Mouse (Mus musculus): ENCODE data around the gene Cdc42bpb. TPM values are rescaled to one million over a fixed set of nuclear protein-coding genes. Genes with fewer than 3 reads are reported as not detected.
A peak's percentile ranks its signal among the peaks of the same experiment; 100 is the strongest.

Gene Cdc42bpb
- total RNA-seq, 2 experiments from 2014 or later = 130 to 138 TPM

DNA sequence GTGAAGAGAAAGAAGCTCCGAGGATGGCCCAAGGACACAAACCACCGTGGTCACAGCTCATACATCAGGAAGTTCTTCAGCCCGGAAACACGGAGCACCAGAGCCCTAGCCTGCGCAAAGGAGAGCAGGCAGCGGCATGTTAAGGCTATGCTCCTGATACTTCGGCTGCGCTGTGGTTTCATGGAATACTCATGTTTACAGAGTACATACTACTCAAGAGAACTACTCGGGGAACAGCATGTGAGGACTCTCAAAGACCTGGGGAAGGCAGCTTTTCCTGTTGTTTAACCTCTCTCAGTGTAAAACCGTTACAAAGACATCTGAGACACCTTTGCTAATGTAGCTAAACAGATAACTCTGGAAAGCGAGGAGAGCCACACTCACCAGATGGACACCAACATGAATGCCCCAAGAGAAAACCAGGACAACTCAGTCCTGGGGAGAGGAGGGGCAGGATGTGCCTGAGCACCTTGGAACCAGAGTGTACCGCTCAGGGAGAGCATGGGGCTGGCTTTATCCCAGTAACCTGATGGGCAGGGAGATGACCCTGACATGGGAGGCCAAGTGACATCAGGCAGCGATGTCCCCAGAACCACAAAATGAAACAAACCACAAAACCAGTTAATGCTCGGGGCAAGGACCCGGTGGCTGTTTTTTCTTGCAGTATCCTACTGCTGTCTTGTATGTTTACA is 27.8 kb downstream of the Cdc42bpb start:
- DNase-seq (ENCODE audit: low spot score in 2 of 2) = no peak

DNA sequence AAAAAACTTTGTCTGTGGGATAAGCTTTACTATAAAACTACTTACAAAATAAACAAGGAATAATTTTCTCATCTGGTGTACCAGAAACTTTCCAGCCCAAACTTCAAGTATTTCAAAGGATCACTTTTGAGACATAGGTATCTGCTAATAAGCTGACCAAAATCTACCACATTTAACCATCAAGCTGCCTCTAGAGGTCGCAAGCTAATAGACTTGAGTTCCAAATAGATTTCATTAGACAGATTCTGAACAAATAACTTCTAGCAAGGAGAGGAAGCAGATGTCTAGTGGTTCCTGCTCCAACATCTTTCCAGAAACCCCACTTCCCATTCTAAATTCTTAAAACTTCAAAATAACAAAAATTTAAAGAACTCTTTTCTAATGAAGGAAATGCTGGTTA is 33.6 kb downstream of the Cdc42bpb start:
- DNase-seq (ENCODE audit: low spot score in 2 of 2) = no peak

DNA sequence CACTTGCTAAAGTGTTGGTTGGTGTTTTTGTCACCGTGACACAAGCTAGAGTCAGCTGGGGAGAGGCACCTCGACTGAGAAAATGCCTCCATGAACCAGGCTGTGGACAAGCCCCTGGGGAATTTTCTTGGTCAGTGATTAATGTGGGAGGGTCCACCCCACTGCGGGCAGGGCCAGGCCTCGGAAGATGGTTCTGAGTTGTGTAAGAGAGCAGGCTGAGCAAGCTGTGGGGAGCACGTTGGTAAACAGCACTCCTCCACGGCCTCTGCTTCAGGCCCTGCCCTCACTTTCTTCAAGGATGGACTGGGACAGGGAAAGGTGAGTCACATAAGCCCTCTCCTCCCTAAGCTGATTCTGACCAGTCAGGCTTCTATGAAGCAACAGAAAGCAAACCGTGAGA is 36.8 kb downstream of the Cdc42bpb start:
- DNase-seq (ENCODE audit: low spot score in 2 of 2) = no peak

DNA sequence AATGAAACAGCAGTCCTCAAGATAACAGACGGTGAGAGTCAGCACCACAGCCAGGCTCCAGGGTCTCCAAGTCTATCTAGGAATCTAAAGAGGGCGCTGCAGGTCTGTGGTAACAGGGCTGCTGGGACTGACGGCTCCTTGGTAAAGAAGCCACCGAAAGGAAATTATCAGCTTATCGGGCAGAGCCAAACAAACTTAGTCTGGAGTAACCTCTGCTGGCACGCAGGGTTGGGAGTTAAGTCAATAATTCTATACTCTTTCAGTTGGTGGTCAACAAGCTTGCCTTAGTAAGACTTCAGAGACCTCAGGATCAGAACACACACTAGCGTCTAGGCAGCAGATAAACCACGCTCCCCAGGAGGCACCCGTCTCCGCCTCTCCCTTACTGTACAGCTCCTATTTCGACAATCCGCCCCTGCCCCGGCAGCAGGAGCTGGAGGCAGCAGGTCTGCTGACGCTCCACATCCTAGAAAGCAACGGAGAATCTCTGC is 39.6 kb downstream of the Cdc42bpb start:
- peak; percentile 32 to 59 for DNase-seq (ENCODE audit: low spot score in 2 of 2)

DNA sequence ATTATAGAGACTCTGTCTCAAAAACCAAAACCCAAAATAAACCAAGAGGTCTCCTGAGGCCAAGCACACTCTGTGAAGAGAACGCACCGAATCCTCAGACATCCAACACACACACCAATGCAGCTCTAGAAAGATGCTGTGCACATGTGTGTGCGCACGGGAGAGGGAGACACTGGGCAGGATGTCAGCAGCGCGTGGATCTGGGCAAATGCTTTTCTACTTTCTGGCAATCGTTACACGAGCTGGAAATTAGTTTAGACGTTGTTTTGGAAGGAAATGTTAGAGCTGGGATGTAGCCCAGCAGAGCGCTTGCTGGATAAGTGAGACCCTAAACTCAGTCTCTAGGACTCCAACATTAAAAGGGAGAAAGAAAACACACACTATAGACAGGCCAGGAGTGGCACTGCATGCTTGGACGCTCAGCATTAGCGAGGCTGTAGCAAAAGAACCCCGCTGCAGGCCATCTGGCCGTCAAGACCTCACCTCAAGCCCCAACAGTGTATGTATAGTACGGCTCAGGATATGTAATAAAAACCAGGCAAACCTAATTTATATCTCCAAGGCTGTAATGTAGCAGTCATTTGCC is 44.4 kb downstream of the Cdc42bpb start:
- no peak for DNase-seq (ENCODE audit: low spot score in 2 of 2)

DNA sequence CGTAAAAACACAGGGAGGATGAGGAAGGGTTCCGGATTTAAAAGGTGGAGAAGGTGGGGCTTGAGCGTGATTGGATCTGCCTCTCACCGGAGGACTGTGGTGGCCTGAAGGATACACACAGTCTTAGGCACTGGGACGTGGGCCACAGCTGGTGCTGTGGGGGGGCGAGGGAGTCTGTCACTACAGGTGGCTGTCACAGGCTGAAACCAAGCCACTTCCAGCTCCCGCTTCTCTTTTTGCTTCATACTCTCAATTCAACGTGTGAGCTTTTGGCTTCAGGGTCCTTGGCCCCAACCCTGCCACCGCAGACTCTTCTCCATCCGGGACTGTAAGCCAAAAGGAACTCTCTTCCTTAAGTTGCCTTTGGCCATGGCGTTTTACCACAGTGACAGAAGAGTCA is 45.1 kb downstream of the Cdc42bpb start:
- no peak for DNase-seq (ENCODE audit: low spot score in 2 of 2)

DNA sequence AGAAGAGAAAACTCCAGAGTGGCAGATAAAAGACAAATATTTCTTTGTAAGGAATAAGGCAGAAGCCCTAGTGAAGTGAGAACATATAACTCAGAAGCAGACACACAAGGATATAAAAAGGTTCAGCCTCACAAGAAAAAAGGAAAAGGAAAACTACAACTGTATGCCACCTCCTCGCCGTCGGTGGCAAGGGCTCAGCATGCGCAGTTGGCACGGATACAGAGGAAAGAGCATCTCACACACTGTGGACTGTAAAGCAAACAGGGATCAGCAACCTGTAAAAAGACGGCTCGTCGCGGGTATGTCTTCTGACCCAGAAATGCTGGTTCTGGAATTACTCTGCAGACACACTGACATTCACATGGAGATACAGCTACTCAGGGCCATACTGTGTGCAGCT is 45.9 kb downstream of the Cdc42bpb start:
- peak in 1 of 2 experiments; percentile 40 for DNase-seq (ENCODE audit: low spot score in 2 of 2)

DNA sequence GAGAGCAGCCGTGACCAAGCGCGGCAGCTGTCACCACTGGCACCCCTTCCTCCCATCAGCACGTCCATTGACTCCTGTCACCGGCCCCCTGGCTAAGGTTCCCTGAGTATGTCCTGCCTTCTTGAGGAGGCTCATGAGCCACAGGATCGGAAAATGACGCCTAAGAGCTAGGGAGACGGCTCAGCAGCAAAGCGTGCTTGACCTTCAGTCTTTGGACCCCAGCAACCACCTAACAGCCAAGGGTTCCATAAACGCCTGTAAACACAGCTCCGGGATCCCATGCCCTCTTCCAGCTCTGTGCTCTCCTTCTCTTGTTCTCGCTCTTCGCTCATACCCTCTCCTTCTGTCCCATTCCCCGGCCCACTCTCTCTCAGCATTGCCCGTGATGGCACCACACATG is 48.2 kb downstream of the Cdc42bpb start:
- DNase-seq (ENCODE audit: low spot score in 2 of 2) = no peak

DNA sequence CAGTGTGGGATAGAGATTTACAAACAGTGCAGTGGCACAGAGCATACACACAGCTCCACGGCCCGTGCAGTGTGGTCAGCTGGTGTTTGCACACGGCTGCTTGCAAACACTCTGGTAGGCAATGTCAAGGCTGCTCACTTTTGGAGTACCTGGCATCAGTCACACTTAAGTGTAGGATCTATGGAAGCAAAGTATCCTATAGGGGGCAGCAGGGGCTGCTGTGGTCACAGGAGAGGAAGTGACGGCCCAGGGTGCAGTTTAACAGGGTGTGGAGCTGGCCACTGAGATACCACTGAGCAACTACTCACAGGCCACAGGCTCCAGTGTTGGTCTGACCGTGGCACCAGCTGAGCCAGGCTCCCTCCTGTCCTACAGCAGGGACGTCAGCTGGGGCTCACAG is 49.2 kb downstream of the Cdc42bpb start:
- no peak for DNase-seq (ENCODE audit: low spot score in 2 of 2)

DNA sequence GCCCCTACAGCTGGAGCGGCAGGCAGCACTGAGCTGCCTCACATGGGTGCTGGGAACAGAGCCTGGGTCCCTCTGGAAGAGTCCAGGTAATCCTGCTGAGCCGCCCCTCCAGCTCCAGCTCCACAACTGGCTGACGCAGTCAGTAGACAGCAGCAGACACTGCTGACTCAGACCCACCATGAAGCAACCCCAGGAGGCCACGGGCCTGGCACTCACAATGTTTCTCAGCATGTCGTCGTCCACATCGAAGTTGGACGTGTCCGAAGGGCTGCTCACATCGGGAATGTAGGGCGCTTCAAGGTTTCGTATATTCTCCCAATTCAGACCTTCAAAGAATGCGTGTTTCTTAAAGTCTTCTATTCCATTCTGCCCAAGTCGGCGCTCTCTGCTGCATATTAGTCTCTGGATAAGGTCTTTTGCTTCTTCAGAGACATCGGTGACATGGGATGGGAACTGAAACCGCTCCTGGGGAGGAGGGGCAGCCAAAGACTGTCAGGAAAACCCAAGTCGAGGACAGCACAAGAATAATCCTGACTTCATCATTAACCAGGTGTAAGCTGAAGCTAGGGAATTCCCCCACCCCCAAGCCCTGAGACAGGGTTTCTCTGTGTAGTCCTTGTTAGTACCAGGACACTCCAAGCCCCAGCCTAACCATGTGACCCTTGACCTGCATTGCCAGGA is 51.6 kb downstream of the Cdc42bpb start:
- DNase-seq (ENCODE audit: low spot score in 2 of 2) = no peak

DNA sequence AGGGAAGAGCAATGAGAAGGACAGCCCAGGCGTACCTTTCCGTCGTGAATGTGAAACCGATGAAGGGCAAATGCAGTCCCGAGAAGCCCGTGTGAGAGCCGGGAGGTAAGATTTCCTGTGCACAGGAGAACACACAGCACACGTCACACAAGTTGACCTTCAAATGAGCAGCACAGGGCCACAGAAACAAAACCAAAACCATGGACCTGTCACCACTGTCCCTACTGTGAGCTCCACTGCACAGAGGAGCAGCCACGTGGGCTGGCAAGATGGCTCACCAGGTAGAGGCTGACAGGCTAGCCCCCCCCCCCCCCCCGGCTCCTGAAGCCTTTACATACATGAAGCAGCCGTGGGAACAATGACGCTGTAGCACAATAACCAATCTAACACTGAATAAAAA is 52.6 kb downstream of the Cdc42bpb start:
- DNase-seq (ENCODE audit: low spot score in 2 of 2) = no peak

DNA sequence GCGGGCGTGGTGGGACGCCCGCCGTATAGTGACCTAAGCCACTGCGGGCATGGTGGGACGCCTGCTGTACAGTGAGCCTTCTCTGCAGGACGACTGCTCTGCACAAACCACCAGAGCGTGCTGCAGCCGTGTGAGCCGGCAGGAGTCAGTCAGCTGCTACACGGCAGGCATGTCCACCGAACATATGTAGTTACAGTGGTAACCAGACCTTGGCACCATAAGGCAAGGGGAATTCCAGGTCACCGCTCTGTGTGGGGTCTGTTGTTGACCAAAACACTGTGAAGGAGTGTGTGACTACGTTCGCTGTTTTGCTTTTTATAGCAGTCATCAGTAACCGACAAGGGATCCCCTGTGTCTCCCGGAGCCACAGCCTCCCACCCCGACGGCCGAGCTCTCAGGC is 53.0 kb downstream of the Cdc42bpb start:
- DNase-seq (ENCODE audit: low spot score in 2 of 2) = no peak

DNA sequence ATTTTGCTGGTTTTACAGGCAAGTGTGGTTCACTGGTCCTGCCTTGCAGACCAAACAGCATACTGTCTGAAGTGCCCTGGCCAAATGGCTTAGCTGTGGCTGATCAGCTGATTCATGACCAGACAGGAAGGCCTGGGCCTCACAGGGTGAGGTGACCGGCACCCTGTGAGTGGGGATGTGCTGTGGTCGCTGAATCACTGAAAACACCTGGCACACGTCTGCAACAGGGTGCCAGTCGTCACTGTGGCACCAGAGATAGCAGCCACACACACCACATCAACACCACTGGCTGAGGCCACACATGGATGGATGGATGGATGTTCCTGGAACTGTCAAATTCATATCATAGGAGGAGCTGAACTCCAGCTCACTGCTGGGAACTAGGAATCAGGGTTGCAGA is 54.1 kb downstream of the Cdc42bpb start:
- DNase-seq (ENCODE audit: low spot score in 2 of 2) = no peak

DNA sequence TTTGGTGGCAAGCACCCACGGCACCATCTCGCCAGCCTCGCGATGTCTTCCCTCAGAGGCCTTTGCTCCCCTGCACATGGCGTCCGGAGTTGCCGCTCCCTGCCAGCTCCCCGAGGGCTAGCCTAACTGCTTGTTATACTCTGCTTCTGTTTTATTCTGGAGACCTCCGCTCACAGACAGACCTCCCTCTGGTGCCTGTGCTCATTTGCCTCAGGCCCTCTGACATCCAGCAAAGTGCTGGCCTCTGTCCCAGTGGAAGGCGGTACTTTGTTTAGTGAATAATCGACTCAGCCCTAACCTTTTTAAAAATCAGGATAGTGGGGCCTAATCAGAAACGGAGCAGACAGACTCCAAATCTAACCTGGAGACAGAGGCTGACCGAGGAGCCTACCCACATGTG is 55.7 kb downstream of the Cdc42bpb start:
- no peak for DNase-seq (ENCODE audit: low spot score in 2 of 2)

DNA sequence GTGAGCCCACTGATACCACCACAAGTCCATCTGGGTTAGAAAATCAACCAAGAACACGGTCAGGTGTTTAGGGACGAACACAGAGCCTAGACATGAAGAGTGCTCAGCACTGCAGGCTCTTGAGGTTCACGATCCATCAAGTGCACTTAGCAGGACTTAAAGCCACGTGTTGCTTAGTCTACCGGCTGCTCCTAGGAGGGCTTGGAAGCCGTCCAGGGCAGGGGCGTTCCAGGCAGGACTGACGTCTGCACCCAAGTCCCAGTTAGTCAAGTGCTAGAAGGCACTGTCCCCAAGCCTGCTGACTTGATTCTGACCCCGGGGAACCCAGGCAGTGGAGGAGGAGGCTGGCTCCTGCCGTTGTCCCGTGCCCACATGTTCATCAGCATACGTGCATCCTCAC is 57.0 kb downstream of the Cdc42bpb start:
- DNase-seq (ENCODE audit: low spot score in 2 of 2) = no peak

DNA sequence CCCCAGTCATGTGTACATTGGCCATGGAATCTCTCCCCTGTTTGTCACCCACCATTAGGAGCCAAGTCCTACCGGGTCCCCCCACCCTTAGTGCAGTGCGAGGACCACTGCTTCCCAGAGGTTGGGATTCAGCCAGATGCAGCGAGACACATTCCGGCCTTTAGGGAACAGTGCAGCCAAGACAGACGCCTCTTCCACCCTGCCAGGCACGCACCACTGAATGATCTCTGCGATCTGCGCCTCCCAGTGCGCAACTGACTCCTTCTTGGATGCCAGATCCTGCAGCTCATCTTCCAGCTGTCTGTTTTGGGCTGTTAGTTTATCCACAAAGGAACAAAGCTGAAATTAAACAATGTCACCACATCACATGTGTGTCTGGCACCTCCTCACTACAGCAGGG is 59.8 kb downstream of the Cdc42bpb start:
- DNase-seq (ENCODE audit: low spot score in 2 of 2) = no peak

DNA sequence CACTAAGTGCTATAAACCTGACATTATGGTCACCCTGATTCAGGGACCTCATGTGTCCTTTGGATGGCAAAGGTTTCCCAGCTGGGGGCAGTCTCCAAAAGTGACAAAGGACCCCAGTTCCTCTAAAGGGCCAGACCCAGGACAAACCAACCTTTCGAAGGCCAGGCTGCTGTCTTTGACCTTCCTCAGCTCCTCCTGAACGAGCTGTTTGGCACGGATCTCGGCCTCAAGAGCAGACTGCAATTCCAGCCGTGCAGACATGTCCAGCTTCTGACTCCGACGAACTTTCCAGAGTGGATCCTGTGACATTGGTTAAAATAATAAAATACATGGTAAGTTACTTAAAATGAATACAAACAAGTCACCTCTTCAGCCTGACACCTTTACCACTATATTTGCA is 63.2 kb downstream of the Cdc42bpb start:
- no peak for DNase-seq (ENCODE audit: low spot score in 2 of 2)

DNA sequence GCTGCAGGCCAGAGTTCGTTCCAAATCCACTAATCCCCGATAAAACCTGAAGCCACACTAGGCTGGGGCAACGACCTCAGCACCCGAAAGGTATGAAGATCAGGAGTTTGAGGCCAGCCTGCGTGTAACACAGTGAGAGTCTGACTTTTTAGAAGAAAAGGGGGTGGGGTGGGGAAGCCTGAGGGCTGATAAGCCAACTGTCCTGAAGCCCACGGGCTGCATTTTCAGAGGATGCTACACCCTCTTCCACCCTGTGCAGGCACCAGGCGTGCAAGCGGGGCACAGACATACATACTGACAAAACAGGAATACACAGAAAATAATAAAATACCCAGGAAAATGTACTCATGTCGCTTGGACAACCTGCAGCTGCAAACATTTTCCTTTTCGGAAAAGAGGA is 65.7 kb downstream of the Cdc42bpb start:
- no peak for DNase-seq (ENCODE audit: low spot score in 2 of 2)

DNA sequence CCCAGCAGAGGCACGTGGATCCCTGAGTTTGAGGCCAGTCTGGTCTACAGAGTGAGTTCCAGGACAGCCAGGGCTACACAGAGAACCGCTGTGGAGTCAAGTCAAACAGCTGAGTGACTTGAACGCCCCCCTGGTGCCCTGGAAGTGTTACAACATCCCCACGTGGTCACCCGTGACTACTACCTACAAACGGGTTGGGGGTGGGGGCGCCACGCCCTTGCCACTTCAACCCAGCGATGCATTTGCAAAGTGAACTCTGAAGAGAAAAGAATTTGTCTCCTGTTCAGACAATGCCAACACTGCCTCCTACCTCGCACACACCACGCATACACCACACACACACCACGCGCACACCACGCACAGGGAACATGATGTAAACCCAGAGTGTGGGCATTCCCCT is 67.6 kb downstream of the Cdc42bpb start:
- no peak for DNase-seq (ENCODE audit: low spot score in 2 of 2)

DNA sequence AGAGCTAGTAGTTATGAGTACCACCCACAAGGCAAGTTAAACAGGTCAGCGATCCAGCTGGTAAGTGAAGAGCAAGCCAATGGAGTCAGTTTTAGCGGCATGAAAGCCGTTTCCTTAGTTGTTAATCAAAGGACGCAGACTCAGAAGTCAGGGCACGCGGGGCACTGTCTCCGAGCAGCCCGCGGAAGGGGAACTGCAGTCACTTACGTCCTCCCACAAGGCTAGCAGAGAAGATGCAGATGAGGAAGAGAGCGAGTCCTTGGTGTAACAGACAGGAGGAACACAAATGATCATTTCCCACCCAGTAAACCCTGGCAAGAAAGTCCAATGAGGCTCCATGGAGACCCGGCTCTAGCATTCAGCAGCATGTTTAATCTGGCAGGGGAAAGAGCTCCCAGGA is 68.3 kb downstream of the Cdc42bpb start:
- DNase-seq (ENCODE audit: low spot score in 2 of 2) = no peak

DNA sequence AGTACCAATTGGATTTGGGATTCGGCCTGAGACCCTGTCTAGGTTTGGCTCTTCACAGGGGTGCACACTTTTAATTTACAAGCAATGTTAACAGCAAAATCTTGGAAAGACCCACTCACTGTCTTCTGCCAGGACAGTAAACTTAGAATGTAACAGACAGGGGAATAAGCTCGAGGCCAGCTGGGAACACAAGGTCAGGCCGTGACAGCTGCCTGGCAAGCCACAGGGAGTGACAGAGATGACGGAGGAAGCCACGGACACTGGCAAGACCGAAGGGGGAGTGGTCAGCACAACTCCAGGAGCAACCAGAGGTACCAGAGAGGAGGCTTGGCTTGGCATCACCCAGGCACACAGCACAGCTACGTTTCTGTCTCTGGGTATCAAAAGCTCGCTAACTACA is 70.7 kb downstream of the Cdc42bpb start:
- DNase-seq (ENCODE audit: low spot score in 2 of 2) = no peak

DNA sequence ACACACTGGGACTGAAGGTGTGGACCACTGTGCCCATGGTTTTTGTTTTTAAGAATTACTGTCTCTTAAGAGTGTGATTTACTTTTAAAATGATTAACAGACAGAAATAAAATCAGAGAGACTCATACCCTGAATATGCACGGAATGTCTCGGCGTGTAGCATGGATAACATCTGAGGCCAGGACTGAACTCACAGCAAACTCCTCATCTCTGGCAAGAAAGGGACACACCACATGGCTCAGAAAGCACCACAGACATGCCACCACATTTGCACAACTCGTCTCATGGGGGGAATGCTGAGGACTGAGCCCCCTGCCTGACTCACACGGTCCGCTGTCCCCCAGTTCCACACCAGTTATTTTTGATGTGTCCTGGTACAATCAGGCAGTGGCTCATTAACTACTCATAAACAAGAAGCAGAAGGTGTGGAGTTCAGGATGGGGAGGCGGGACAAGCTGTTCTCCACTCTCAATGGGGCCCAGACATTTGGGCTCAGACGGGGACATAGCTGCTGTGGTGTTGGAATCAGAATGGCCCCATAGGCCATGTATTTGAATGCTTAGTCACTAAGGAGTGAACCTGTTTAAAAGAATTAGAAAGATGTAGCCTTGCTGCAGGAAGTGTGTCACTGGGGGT is 73.7 kb downstream of the Cdc42bpb start:
- DNase-seq (ENCODE audit: low spot score in 2 of 2) = no peak

All from left cerebral cortex, adult 18-20 months (tissue).